Mouse (Mus musculus) right cerebral cortex, adult 2 months (tissue): ENCODE results near the gene Trappc13.
"Not testable (repeated sequence)": the region's sequence is repeated elsewhere in the genome, so short reads cannot be mapped to it uniquely, and the experiment has no call there.

Experiments used
- DNase-seq, 2 experiments: peaks; one replicate each; pipeline ENCODE4 v3.0.0; 2021 to 2022; ENCODE audit warnings: low spot score in 2 of 2

Gene Trappc13

GRCm38 (mm10) chr13:104177796-104178649, at the start of gene Trappc13:
Trappc13 (minus strand) TSS chr13:104178469.
- DNase-seq: peak; percentile 87 to 91

DNA sequence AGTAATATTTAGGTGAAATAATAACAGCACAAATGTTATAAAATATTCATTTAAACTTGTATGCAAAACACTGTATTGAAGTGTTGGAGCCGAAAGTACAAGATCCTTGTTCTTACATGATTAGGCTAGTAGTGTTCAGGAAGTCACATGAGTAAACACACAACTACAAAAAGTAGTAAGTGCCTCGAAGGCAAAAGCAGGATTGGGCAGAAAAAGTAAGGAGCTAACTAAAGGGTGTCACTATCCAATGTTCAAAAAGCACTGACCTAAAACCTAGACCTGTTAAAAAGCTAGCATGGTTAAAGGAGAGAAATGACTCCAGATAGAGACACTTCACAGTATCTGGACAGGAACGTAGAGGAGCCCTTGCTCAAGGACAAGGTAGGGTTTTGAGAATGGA, 49.2 kb upstream of the Trappc13 start:
- DNase-seq: no peak

- DNase-seq: no peak
Observed at GRCm38 (mm10) chr13:104204313-104204712, 26.0 kb upstream of the Trappc13 start.

- DNase-seq: not testable (repeated sequence)
Observed at GRCm38 (mm10) chr13:104195891-104196290, 17.6 kb upstream of the Trappc13 start.

DNA sequence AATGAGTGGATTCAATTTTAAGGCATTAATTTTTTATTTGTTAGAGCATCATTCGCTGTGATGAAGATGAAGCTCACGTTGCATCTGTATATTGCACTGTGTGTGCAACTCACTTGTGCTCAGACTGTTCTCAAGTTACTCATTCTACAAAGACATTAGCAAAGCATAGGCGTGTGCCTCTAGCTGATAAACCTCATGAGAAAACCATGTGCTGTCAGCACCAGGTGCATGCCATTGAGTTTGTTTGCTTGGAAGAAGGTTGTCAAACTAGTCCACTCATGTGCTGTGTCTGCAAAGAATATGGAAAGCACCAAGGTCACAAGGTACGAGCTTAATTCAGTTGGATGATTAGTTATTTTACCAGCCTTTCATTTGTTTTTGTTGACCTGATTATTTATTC, 9.1 kb upstream of the Trappc13 start:
- no peak for DNase-seq

- no peak for DNase-seq
Observed at GRCm38 (mm10) chr13:104179176-104179888, 1.1 kb upstream of the Trappc13 start.

GRCm38 (mm10) chr13:104178650-104179121, 417 bp upstream of the Trappc13 start, which contains the start of gene Trim23:
Trim23 (plus strand) TSS chr13:104178797.
- peak; percentile 98 for DNase-seq

GRCm38 (mm10) chr13:104176874-104177273, 1.4 kb downstream of the Trappc13 start:
- no peak for DNase-seq

GRCm38 (mm10) chr13:104172498-104172897, 5.8 kb downstream of the Trappc13 start:
- DNase-seq: no peak

DNA sequence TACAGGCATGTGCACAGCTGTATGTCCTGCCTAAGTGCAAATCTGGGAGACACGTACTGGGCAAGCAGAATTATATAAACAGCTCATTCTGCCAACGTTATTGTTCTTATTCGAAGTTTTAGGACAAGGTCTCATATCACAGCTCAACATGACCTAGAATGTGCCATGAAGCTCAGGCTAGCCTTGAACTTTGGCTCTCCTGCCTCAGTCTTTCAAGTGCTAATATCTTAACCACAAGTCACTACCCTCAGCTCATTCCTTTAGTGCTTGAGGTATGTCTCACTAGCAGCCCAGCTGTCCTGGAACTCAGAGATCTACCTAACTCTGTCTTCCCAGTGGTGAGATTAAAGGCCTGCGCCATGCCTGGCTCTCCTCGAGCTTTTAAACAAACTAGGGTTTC, 6.6 kb downstream of the Trappc13 start:
- no peak for DNase-seq

DNA sequence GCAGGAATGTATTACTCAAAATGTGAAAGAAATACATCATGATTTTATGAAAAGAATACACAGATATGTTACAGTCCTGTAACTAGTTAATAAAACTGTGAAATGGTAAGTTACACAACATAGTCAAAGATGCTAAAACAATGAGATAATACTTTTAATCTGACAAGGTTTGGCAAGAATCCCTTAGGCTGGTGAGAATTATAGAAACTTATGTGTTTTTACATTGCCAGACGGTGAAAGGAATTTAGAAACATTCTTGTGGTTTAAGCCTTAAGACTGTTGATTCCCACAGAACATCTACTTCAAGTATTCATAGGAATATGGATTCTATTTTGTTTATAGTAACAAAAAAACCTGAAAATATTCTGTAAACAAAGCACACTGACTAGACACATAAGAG, 22.6 kb downstream of the Trappc13 start:
- DNase-seq: no peak

GRCm38 (mm10) chr13:104155106-104155505, 23.2 kb downstream of the Trappc13 start:
- no peak for DNase-seq

GRCm38 (mm10) chr13:104154180-104154579, 24.1 kb downstream of the Trappc13 start:
- DNase-seq: no peak

- DNase-seq: no peak
Observed at GRCm38 (mm10) chr13:104145646-104146045, 32.6 kb downstream of the Trappc13 start.

DNA sequence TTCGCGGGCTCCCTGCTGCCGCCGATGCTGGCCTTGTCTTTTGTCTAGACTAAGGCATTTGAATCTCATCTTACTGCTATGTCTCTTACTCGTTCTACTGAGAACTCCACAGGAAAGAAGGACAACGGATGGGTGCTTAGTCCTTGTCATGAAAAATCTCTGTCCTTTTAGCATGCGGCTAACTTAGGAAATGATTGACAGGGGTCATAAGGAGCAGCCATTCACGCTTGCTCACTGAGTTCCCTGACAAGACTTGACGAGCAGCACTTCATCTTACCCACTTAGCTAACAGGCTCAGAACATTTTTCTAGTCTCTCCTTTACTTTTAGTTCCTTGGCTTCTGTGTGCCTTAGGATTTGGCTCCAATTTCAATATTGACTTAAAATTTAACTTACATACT, 33.4 kb downstream of the Trappc13 start:
- DNase-seq: no peak

DNA sequence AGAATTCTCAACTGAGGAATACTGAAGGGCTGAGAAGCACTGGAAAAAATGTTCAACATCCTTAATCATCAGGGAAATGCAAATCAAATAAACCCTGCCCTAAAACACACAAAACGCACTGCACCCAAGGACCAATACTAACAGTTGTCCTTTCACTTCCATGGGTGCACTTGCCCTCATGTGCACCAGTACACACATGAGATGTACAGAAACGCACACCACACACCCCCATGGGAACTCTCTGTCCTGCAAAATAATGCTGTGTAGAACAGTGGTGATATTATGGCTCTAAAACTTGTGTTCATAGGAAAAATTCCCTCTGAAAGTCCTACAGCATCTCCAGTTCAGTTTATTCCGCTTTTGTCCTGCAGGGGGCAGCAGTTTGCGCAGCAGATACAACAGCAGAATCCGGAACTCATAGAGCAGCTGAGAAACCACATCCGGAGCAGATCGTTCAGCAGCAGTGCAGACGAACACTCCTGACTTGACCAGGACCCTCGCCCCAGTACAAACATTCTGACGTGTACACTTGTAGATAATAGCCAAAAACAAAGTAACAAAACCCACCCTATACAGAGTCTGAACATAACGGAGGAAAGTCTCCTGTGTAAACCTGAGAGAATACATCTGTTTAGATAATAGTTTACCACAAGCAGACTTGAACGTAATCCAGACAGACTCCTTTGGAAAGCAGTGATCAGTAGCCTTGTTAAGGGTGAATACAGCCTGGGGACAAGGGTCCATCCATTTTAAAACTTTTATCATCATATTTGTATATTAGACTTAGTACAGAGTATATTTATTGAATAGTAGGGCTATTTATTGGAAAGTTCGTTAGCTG, 38.7 kb downstream of the Trappc13 start:
- peak; percentile 87 to 91 for DNase-seq

DNA sequence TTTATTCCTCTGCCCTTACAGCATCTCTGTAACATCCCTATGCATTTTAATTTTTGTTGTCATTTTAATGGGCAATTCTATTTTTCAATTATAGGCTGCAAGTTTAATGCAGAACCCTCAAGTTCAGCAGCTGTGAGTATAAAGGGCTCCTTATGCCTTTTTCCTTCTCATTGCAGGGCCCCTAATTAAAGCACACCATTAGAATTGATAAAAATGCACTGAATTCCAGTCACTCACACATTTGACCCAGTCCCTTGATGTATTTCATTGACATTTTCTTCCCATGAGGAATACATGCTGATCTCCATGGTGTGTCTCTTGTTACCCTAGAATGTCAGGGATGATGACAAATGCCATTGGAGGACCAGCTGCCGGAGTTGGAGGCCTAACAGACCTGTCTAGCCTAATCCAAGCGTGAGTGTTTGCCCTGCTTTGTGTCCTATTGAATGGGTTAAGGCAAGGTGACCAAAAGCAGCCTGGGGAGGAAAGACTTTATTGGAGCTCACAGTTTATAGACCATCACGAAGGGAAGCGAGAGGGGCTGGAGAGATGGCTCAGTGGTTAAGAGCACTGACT, 43.7 kb downstream of the Trappc13 start:
- no peak for DNase-seq

DNA sequence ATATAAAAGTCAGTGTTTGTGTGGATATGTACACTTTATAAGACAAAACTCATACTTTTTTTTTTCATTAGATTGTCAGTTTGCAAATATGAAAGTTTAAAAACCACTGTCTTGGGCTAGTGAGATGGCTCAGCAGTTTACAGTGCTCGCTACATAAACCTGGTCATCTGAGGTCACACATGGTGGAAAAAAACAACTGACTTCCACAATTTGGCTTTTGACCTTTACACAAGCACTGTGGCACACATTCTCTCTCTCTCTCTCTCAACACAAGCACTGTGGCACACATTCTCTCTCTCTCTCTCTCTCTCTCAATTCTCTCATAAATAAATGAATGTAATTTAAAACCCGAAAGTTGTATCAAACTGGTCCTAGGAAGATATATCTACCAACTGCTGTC, 45.7 kb downstream of the Trappc13 start:
- no peak for DNase-seq

GRCm38 (mm10) chr13:104123662-104124381, 54.4 kb downstream of the Trappc13 start:
- DNase-seq: no peak

DNA sequence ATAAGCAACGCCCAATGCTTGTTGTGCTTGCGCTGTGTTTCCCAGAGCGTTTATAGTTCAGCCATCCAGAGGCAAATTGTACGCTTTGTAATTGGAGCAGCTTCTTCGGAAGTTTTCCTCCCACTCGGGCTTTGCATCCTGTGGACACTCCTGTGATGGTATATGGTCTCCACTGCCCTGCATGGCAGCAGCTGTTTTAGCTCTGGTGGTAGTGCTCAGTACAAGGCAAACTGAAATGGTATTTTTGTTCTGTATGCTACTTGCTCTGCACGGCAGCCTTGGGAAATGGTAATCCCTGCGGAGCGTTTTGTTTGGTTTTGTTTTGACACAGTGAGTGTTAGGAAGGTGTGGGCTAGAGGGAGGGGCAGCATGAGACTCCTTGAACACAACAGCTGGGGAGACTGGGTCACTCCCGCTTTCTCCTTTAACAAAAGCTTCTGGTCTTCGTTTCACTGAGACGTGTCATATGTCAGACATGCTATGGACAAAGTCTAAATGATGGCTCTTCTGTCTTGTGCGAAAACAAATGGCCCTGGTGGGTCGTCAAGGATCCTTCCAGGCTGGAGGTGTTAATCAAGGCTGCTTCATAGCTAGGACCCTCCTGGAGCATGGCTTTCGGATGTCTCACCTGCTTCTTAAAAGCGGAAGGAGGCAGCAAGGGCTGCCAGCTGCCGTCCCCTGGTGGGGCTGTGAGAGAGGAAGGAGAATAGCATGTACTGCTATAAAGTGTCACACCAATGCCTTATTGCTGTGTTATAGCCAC, 56.0 kb downstream of the Trappc13 start:
- no peak for DNase-seq
